Mouse (Mus musculus) B cell, adult 2 months (primary cell): ENCODE measurements around the gene L1cam.

Experiments used
- DNase-seq, 2 experiments: peaks; one replicate each; pipeline ENCODE4 v3.0.0; 2022

The L1cam gene

DNA sequence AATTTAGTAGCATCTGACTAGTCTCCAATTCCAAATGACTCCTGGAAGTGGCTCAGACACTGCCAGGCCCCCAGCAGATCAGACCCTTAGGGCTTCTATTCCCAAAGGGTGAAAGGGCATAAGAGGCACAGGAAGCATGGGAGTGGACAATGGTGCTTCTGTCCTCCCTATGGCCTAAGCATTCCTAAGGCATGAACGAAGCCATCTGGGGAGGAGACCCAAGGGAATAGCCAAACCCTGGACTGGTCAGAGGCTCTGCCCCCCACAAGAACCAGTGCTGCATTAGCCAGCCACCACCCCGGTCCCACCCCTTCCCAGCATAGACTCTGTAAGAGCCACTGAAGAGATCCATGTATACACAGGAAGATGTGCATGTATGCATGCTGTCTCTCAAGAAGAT, 20.0 kb downstream of the L1cam start:
- DNase-seq: no peak

DNA sequence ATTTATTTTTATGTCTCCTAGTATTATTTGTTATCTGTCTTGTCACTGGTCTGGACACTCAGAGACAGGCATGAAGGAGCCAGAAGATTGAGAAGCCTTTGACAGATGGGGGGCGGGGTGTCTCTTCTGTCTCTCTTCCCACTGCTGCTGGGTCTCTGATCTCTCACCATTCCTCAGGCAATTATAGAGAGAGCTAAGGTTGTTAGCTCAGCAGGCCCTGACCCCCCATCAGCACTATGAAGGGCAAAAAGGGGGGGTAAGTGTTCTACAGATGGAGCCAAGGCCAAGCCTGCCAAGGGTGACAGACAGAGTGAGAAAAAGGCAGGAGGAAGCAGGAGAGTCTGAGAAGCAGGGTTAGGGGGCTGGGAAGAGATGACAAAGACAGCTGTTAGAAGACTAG, 23.9 kb downstream of the L1cam start:
- no peak for DNase-seq

DNA sequence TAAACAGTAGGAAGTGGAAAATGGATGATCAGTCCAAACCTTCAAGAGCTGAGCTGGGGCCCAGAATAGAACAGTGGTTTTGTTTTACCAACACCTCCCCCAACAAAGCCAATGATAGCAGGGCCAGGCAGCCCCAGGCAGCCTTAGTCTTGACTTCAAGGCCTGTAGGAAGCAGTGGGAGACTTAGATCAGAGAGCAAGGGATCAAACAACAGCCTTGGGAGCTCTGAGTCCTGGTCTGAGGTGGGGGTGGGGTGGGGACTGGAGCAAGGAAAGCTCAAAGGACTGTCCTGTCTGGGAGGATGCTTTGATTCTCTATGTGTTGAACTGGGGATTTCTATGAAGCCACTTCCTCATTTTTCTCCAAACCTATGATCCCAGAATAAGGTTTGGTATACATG, 24.4 kb downstream of the L1cam start:
- no peak for DNase-seq

- peak; percentile 19 to 38 for DNase-seq
These were observed 26.6 kb downstream of the L1cam start for GRCm38 (mm10) chrX:73869334-73869733.

DNA sequence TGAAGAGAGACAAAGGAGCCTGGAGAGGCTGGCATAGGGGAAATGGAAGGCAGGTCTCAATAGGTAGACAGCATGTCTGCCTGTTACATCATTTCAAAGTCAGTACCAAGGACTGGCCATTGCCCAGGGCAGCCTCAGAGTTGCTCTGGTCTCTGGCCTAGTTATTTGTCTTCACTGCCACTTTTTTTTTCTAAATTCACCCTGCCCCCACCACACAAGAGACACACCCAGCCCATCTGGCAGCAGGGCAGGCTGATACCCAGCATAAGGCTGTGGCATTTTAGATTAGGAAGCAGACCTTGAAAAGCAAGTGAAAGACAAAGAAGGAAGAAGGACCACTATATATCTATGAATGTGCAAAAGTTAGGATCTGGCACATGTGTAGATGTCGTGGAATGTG, 28.1 kb downstream of the L1cam start:
- no peak for DNase-seq

- no peak for DNase-seq
These were observed 28.6 kb downstream of the L1cam start for GRCm38 (mm10) chrX:73867256-73867655.

GRCm38 (mm10) chrX:73864692-73865091, 31.2 kb downstream of the L1cam start:
- DNase-seq: no peak

GRCm38 (mm10) chrX:73855087-73855408, 40.9 kb downstream of the L1cam start:
- DNase-seq: no peak

- DNase-seq: no peak
These were observed 41.4 kb downstream of the L1cam start for GRCm38 (mm10) chrX:73854326-73855086.

- no peak for DNase-seq
These were observed 59.2 kb downstream of the L1cam start for GRCm38 (mm10) chrX:73836691-73837090.

- no peak for DNase-seq
These were observed 60.2 kb downstream of the L1cam start for GRCm38 (mm10) chrX:73835731-73836130.

DNA sequence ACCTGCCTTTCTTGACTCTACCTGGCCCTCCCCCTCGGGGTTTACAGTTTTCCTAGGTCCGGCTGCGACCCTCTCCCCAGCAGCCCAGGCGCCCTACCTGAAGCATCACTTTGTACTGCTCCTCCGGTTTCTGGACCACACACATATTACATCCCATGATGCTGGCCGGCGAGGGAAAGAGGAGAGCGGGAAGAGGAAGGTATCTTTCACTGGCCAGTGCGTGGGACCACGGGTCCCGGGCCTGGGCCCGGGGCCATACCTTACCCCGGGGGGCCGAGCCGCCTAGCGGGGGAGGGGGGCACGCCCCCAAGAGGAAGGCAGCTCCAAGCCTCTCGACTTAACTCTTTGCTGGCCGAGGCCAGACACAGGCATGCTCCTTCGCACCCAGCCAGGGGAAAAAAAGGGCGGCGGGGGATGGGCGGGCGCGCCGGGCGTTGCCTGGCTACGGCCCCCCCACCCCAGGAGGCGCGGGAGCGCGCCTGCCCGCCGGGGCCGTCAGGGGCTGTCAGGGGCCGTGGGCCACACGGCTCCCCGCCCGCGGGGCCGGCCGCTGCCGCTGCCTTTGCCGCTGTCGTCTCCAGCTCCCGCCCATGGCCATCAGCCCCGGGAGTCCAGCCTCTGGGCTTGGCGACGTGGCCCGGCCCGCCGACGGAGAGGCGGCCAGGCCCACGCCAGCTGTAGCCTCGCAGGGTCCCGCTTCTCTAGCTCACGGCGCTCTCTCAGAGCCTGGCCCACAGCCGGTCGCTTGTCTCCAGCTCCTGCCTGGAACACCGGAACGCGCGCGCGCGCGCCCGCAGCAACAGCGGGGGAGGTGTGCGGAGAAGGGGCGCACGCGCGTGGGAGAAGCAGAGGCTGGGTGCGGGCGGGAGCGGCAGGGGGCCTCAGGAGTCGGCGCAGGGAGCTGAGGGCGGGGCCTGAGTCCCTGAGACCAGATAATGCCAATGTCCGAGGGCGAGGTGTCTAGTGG, 71.4 kb downstream of the L1cam start, which contains the start of gene Pdzd4:
TSS of gene Pdzd4 (minus strand) at position 785 of the 967 bp plus-strand sequence.
- peak; percentile 39 to 41 for DNase-seq

DNA sequence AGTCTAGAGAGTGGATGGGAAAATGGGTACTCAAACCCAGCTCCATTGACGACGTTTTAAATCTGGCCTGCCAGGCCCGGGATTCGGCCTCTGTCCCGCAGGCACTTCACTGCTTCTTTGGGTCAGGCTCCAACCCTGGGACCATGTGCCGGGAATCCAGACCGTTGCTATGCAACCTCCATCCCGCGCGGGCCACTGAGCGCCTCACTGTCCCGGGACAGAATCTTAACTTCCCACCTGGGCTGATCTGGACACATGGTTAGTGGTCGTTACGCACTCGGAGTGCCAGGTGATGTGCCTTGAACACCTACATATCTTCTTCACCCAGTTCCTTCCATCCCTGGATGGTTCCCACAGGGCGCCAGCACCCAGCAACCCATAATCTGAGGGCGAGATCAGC, 72.2 kb downstream of the L1cam start:
- DNase-seq: no peak

- no peak for DNase-seq
These were observed 79.2 kb downstream of the L1cam start for GRCm38 (mm10) chrX:73816596-73817314.

GRCm38 (mm10) chrX:73815072-73815471, 80.8 kb downstream of the L1cam start:
- DNase-seq: no peak

DNA sequence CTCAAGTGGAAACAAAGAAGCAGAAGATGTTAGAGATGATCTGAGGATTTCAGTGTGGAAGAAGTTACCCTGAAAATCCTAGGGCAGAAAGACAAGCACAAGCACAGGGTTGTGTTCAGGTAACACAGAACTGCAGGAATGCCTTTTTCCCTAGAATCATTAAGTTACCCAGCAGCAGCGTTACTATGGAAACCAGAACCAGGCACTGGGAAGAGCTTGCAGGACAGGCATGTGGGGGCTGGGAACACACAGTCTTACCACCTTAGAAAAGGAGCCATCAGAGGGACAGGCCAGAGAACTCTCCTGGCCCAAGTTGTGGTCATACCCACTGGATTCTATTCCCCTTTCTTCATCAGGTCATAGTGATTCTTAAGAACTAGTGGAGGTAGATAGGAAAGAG, 90.1 kb downstream of the L1cam start:
- no peak for DNase-seq
